Mouse (Mus musculus) stomach, postnatal 0 days (tissue): Measurements from ENCODE around the gene Nckap5.

ENCODE experiments used
- CTCF ChIP-seq: IDR thresholded peaks from 2 replicates; pipeline ENCODE4 v1.5.1; 2016; ENCODE audit warnings: antibody characterized with exemption, low read depth, mild to moderate bottlenecking, moderate library complexity
- EP300 ChIP-seq: optimal IDR thresholded peaks from 2 replicates; pipeline ENCODE3; 2016; ENCODE audit warnings: antibody characterized with exemption

DNA sequence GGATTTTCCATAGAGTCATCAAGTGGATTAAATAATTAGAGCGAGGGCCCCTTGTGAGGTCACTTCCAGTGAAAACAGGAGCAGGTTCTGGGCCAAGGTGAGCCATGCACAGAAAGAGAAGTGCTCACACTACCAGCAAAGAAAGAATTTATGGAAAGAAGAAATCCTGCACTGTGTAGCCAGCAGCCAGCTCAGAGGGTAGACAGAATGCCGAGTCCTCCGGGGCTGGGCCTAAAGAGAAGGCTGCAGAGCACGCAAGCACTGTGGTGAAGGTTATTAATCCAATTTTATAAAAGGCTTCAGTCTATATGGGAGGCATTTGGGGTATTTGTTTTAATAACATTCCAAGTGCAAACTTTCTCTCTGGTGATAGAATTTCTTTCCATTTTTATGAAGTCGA lies 37.3 kb upstream of the Nckap5 start:
- TF ChIP-seq CTCF (no peak), EP300 (no peak)
